Mouse (Mus musculus): ENCODE results near the gene Masp2. TPM values are rescaled to one million over a fixed set of nuclear protein-coding genes. Genes with fewer than 3 reads are reported as not detected.

Masp2 gene
- total RNA-seq (2012; rRNA removed) (0.85 and 1.3 TPM in 2 replicates), total RNA-seq (2014; rRNA removed) (0.11 TPM in 1 of 2 replicates, not detected in the other), polyA plus RNA-seq (2012; ENCODE audit: insufficient read length, low read depth) (0.21 TPM in 1 of 2 replicates, not detected in the other)

- in situ Hi-C loops (cut with MboI; ENCODE audit: low pct_ligation_motif_present, low pct_unique_long_range_greater_than_20kb, low sequenced_read_pairs) (loop anchor here (25.0 kb wide), 1 partner anchor 440 kb away; the partner anchor contains the start of genes Fbxo2, Fbxo44 and Fbxo6), dilution Hi-C loops (cut with MboI; ENCODE audit: extremely low pct_ligation_motif_present, extremely low pct_unique_long_range_greater_than_20kb, low sequenced_read_pairs) (no loop called here)
- no peak within 1 kb of the TSS for H3K4me2 ChIP-seq (ENCODE audit: insufficient read depth, low read depth, poor library complexity, severe bottlenecking)
Measured at GRCm38 (mm10) chr4:148602357-148603120, at the start of gene Masp2. Masp2 (plus strand) TSS chr4:148602554.

GRCm38 (mm10) chr4:148557766-148558165, 44.6 kb upstream of the Masp2 start:
- TF ChIP-seq MAZ (IDR thresholded peaks at IDR 0.05; ENCODE audit: low read depth, low read length) (no peak), HCFC1 (IDR thresholded peaks at IDR 0.05; ENCODE audit: low read depth, low read length) (no peak), USF1 (IDR thresholded peaks at IDR 0.05; ENCODE audit: low read depth, low read length) (no peak), CHD1 (IDR thresholded peaks at IDR 0.05; ENCODE audit: low read depth, low read length) (no peak), ETS1 (conservative IDR thresholded peaks at IDR 0.05; ENCODE audit: low read depth, low read length) (no peak), MYC (IDR thresholded peaks at IDR 0.05; ENCODE audit: low read depth, low read length) (no peak), IRF4 (IDR thresholded peaks at IDR 0.05; ENCODE audit: low read depth, low read length) (no peak), NELFE (IDR thresholded peaks at IDR 0.05; ENCODE audit: low read depth, low read length) (no peak), SIN3A (IDR thresholded peaks at IDR 0.05; ENCODE audit: low read length) (no peak)

More at GRCm38 (mm10) chr4:148602357-148603120, at the start of gene Masp2:
- Histone ChIP-seq H3K27ac (ENCODE audit: insufficient read depth, low read depth) (no peak within 1 kb of the TSS), H3K79me2 (replicated peaks; ENCODE audit: control insufficient read depth, extremely low read depth, insufficient read depth, poor library complexity, severe bottlenecking) (no peaks in the 10 kb centered on the region), H3K4me3 (replicated peaks in 1 of 3; ENCODE audit: low read depth in 2 of 3, low read length in 2 of 3, poor library complexity in 1 of 3) (no peak within 1 kb of the TSS), H3K27me3 (replicated peaks) (no peaks in the 10 kb centered on the region), H3K4me1 (ENCODE audit: control insufficient read depth in 1 of 2, insufficient read depth in 2 of 2) (peaks cover 4 to 27% of the 10 kb centered on the region in 2 experiments; a peak in 3 of 4 replicates), H3K36me3 (replicated peaks in 1 of 2; ENCODE audit: control insufficient read depth in 1 of 2, insufficient read depth in 1 of 2, low read length in 1 of 2) (peaks cover 17 to 40% of the 10 kb centered on the region in 2 experiments), H3K9ac (ENCODE audit: insufficient read depth, low read depth) (no peak within 1 kb of the TSS), H3K9me3 (replicated peaks; ENCODE audit: low read length) (peaks cover 13% of the 10 kb centered on the region)
- TF ChIP-seq MAZ (IDR thresholded peaks at IDR 0.05; ENCODE audit: low read depth, low read length) (no peak), ZNF384 (IDR thresholded peaks at IDR 0.05; ENCODE audit: low read depth, low read length) (no peak), GABPA (IDR thresholded peaks at IDR 0.05; ENCODE audit: insufficient replicate concordance, low read depth, low read length) (no peak), HCFC1 (IDR thresholded peaks at IDR 0.05; ENCODE audit: low read depth, low read length) (no peak), NRF1 (IDR thresholded peaks at IDR 0.05; ENCODE audit: low read depth, low read length) (no peak), RCOR1 (conservative IDR thresholded peaks at IDR 0.05; ENCODE audit: low read depth, low read length) (no peak), ZMIZ1 (IDR thresholded peaks at IDR 0.05; ENCODE audit: low read depth, low read length) (no peak), TBP (conservative IDR thresholded peaks at IDR 0.05; ENCODE audit: low read depth, low read length) (no peak), ZC3H11A (IDR thresholded peaks at IDR 0.05; ENCODE audit: low read depth, low read length) (no peak), E2F4 (IDR thresholded peaks at IDR 0.05; ENCODE audit: insufficient replicate concordance, low read depth, low read length) (no peak), UBTF (IDR thresholded peaks at IDR 0.05; ENCODE audit: low read depth, low read length) (no peak), BHLHE40 (IDR thresholded peaks at IDR 0.05; ENCODE audit: low read depth, low read length) (no peak), NELFE (IDR thresholded peaks at IDR 0.05; ENCODE audit: low read depth, low read length) (no peak), ZKSCAN1 (IDR thresholded peaks at IDR 0.05; ENCODE audit: borderline replicate concordance, low read depth, low read length) (no peak), USF2 (conservative IDR thresholded peaks at IDR 0.05; ENCODE audit: low read depth, low read length) (no peak), CHD1 (IDR thresholded peaks at IDR 0.05; ENCODE audit: low read depth, low read length) (no peak), SIN3A (IDR thresholded peaks at IDR 0.05; ENCODE audit: low read length) (no peak), MAX (IDR thresholded peaks at IDR 0.05; ENCODE audit: low read length) (no peak), CTCF (conservative IDR thresholded peaks at IDR 0.05 in 1 of 2, IDR thresholded peaks at IDR 0.05 in 1 of 2; ENCODE audit: low read depth in 2 of 2, low read length in 2 of 2) (no peak)
- no peak for DNase-seq (ENCODE audit: extremely low read depth)

More at GRCm38 (mm10) chr4:148557766-148558165, 44.6 kb upstream of the Masp2 start:
- in situ Hi-C loops (cut with MboI; ENCODE audit: low pct_ligation_motif_present, low pct_unique_long_range_greater_than_20kb, low sequenced_read_pairs) (no loop called here), dilution Hi-C loops (cut with MboI; ENCODE audit: extremely low pct_ligation_motif_present, extremely low pct_unique_long_range_greater_than_20kb, low sequenced_read_pairs) (no loop called here)
- DNase-seq (ENCODE audit: extremely low read depth) = peak; percentile 25
- H3K4me1 ChIP-seq (ENCODE audit: control insufficient read depth in 1 of 2, insufficient read depth in 2 of 2) = peaks cover 0 to 8% of the 10 kb centered on the region in 2 experiments; a peak in 2 of 4 replicates
- H3K4me3 ChIP-seq (replicated peaks in 1 of 3; ENCODE audit: low read depth in 2 of 3, low read length in 2 of 3, poor library complexity in 1 of 3) = peak overlapping the region; percentile 67 to 86 (median 74)
- peak overlapping the region; percentile 67 for H3K4me2 ChIP-seq (ENCODE audit: insufficient read depth, low read depth, poor library complexity, severe bottlenecking)
- H3K27ac ChIP-seq (ENCODE audit: insufficient read depth, low read depth) = peak overlapping the region; percentile 64
- H3K79me2 ChIP-seq (replicated peaks; ENCODE audit: control insufficient read depth, extremely low read depth, insufficient read depth, poor library complexity, severe bottlenecking) = peaks cover 11% of the 10 kb centered on the region; the same call in 1 of the 2 replicates
- H3K9me3 ChIP-seq (replicated peaks; ENCODE audit: low read length) = no peaks in the 10 kb centered on the region
- peak overlapping the region; percentile 74 for H3K9ac ChIP-seq (ENCODE audit: insufficient read depth, low read depth)
- H3K36me3 ChIP-seq (replicated peaks in 1 of 2; ENCODE audit: control insufficient read depth in 1 of 2, insufficient read depth in 1 of 2, low read length in 1 of 2) = peaks cover 45 to 70% of the 10 kb centered on the region in 2 experiments
- H3K27me3 ChIP-seq (replicated peaks) = no peaks in the 10 kb centered on the region
